Mouse (Mus musculus): Measurements from ENCODE around the gene Hus1.

Hus1 gene

GRCm38 (mm10) chr11:9010853-9011339, at the start of gene Hus1:
Gene Hus1, minus strand, starts transcription at chr11:9011191.
- in situ Hi-C loops (cut with MseI, MboI) = no loop called here

- in situ Hi-C loops (cut with MseI, MboI) = no loop called here
Observed at GRCm38 (mm10) chr11:9060484-9060883, 49.5 kb upstream of the Hus1 start.

- in situ Hi-C loops (cut with MseI, MboI) = no loop called here
Observed at GRCm38 (mm10) chr11:9060029-9060428, 49.0 kb upstream of the Hus1 start.

GRCm38 (mm10) chr11:9057711-9058110, 46.7 kb upstream of the Hus1 start:
- in situ Hi-C loops (cut with MseI, MboI) = no loop called here

- in situ Hi-C loops (cut with MseI, MboI) = no loop called here
Observed at GRCm38 (mm10) chr11:9056937-9057336, 45.9 kb upstream of the Hus1 start.

GRCm38 (mm10) chr11:9051895-9052294, 40.9 kb upstream of the Hus1 start:
- in situ Hi-C loops (cut with MseI, MboI) = no loop called here

GRCm38 (mm10) chr11:9050241-9050640, 39.2 kb upstream of the Hus1 start:
- in situ Hi-C loops (cut with MseI, MboI) = no loop called here

- in situ Hi-C loops (cut with MseI, MboI) = no loop called here
Observed at GRCm38 (mm10) chr11:9048703-9049060, 37.7 kb upstream of the Hus1 start, which contains the start of gene Sun3. Gene Sun3, minus strand, starts transcription at chr11:9048991.

GRCm38 (mm10) chr11:9048011-9048702, 37.2 kb upstream of the Hus1 start, which contains the start of gene Gm11992:
Gene Gm11992, plus strand, starts transcription at chr11:9048594.
- in situ Hi-C loops (cut with MseI, MboI) = no loop called here

- in situ Hi-C loops (cut with MseI, MboI) = no loop called here
Observed at GRCm38 (mm10) chr11:9047044-9047443, 36.1 kb upstream of the Hus1 start.

GRCm38 (mm10) chr11:9046546-9046945, 35.6 kb upstream of the Hus1 start:
- in situ Hi-C loops (cut with MseI, MboI) = no loop called here

GRCm38 (mm10) chr11:9031530-9031929, 20.5 kb upstream of the Hus1 start:
- in situ Hi-C loops (cut with MseI, MboI) = no loop called here

- in situ Hi-C loops (cut with MseI, MboI) = no loop called here
Observed at GRCm38 (mm10) chr11:9025211-9025610, 14.2 kb upstream of the Hus1 start.

- in situ Hi-C loops (cut with MseI, MboI) = no loop called here
Observed at GRCm38 (mm10) chr11:9024782-9025181, 13.8 kb upstream of the Hus1 start.

- in situ Hi-C loops (cut with MseI, MboI) = no loop called here
Observed at GRCm38 (mm10) chr11:9020207-9020606, 9.2 kb upstream of the Hus1 start.

GRCm38 (mm10) chr11:9018491-9019267, 7.7 kb upstream of the Hus1 start:
- in situ Hi-C loops (cut with MseI, MboI) = no loop called here

- in situ Hi-C loops (cut with MseI, MboI) = no loop called here
Observed at GRCm38 (mm10) chr11:9014740-9015139, 3.7 kb upstream of the Hus1 start.

- in situ Hi-C loops (cut with MseI, MboI) = no loop called here
Observed at GRCm38 (mm10) chr11:9011348-9011747, 357 bp upstream of the Hus1 start.

- in situ Hi-C loops (cut with MseI, MboI) = no loop called here
Observed at GRCm38 (mm10) chr11:9010416-9010815, 575 bp downstream of the Hus1 start.

- in situ Hi-C loops (cut with MseI, MboI) = no loop called here
Observed at GRCm38 (mm10) chr11:9008761-9009160, 2.2 kb downstream of the Hus1 start.

GRCm38 (mm10) chr11:8988084-8988483, 22.9 kb downstream of the Hus1 start:
- in situ Hi-C loops (cut with MseI, MboI) = loop anchor here in 1 of 2 experiments (5.0 kb wide), 1 partner anchor 149 kb away; no protein-coding TSS in a partner anchor

GRCm38 (mm10) chr11:8986058-8986457, 24.9 kb downstream of the Hus1 start:
- in situ Hi-C loops (cut with MseI, MboI) = loop anchor here in 1 of 2 experiments (5.0 kb wide), 1 partner anchor 151 kb away; no protein-coding TSS in a partner anchor

Data from mouse trophoblast stem cell (cell line).